Mouse (Mus musculus) erythroblast, embryonic 14.5 days (primary cell): ENCODE measurements around the gene Espl1.

Experiments
- GATA1 ChIP-seq: IDR thresholded peaks from 2 replicates; pipeline ENCODE4 v1.6.1; 2012; ENCODE audit warnings: low read length, inconsistent platforms, mixed read lengths
- TAL1 ChIP-seq: IDR thresholded peaks from 3 replicates; pipeline ENCODE4 v1.6.1; 2012; ENCODE audit warnings: low read length, inconsistent platforms, mixed read lengths

GRCm38 (mm10) chr15:102326892-102327291, 30.8 kb downstream of the Espl1 start:
- no peak for TF ChIP-seq GATA1
- no peak for TF ChIP-seq TAL1
